Mouse (Mus musculus): Measurements from ENCODE around the gene Faap20.

DNA sequence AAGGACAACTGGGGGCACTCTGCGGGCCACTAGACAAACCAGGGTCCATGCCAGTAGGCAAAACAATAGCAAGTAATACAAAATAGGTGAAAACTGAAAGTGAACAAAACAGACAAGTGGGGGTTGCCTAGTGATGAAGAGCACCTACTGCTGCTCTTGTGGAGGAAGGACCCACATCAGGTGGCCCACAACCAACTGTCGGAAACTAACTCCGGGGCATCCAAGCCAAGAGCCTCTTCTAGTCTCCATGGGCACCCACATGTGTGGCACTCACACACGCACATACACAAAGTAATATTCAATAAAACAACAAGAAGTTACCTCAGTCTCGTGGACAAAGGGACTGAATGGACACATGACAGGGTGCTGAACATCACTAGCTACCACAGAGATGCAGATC, 40.1 kb upstream of the Faap20 start:
- no peak for TF ChIP-seq CTCF (conservative IDR thresholded peaks at IDR 0.05 in 1 of 2, IDR thresholded peaks at IDR 0.05 in 1 of 2; ENCODE audit: low read depth in 2 of 2, low read length in 2 of 2)
- TF ChIP-seq GABPA (IDR thresholded peaks at IDR 0.05; ENCODE audit: insufficient replicate concordance, low read depth, low read length), result no peak
- no peak for TF ChIP-seq USF1 (IDR thresholded peaks at IDR 0.05; ENCODE audit: low read depth, low read length)
- no peak for TF ChIP-seq USF2 (conservative IDR thresholded peaks at IDR 0.05; ENCODE audit: low read depth, low read length)
- TF ChIP-seq EP300 (IDR thresholded peaks at IDR 0.05; ENCODE audit: low read length), result no peak
